Comparison of ENCODE assay signal across 9 mouse cellular contexts in genomic region chr6:90711476-90712035, GRCm38 (mm10).
DNase-seq lines count a peak whose midpoint lies in the region; ATAC-seq and TF ChIP-seq lines count a peak whose summit lies in the region.
"Had no signal": no experiment of that assay in that cellular context is flagged by ENCODE, and none has a peak within 500 bp of the region (broad histone marks: within the 10 kb centered on the region; RNA-seq: fewer than 3 reads in every experiment).

No protein-coding gene starts in this region.

- H3K4me1 ChIP-seq in cortical plate, adult 2 months (ENCODE audit: control insufficient read depth, insufficient read depth, low read length), result peaks cover 22% of the 10 kb centered on the region
- H3K4me1 ChIP-seq in intestine, embryonic 14.5 days (replicated peaks; ENCODE audit: control insufficient read depth, insufficient read depth, low read length), result peaks cover 47% of the 10 kb centered on the region
- peaks cover 88% of the 10 kb centered on the region for H3K4me1 ChIP-seq in neural tube, embryonic 13.5 days (replicated peaks)

- H3K9ac ChIP-seq in intestine, embryonic 14.5 days (ENCODE audit: low read length), result no peak overlapping the region
- peak overlapping the region; percentile 19 for H3K9ac ChIP-seq in neural tube, embryonic 13.5 days

- no peaks in the 10 kb centered on the region for H3K36me3 ChIP-seq in intestine, embryonic 14.5 days (ENCODE audit: control insufficient read depth, insufficient read depth, low read length)
- no peaks in the 10 kb centered on the region for H3K36me3 ChIP-seq in neural tube, embryonic 13.5 days

- peak in 1 of 2 experiments; percentile 55 for DNase-seq in layer of hippocampus, adult 2 months (ENCODE audit: low spot score in 2 of 2)
- no peak for DNase-seq in layer of hippocampus, adult 11-12 months (ENCODE audit: low spot score)
- no peak for DNase-seq in intestine, embryonic 14.5 days (ENCODE audit: low spot score)
- DNase-seq in ovary, postnatal 14 days (ENCODE audit: low spot score), result no peak
- no peak for DNase-seq in right cerebral cortex, postnatal 36 days (ENCODE audit: low spot score in 2 of 2)
- DNase-seq in layer of hippocampus, postnatal 25 days (ENCODE audit: extremely low spot score in 1 of 2, low spot score in 1 of 2), result no peak

- TF ChIP-seq CTCF in layer of hippocampus, adult 2 months (conservative IDR thresholded peaks at IDR 0.05), result no peak
- no peak for TF ChIP-seq CTCF in cortical plate, adult 2 months (IDR thresholded peaks at IDR 0.05; ENCODE audit: extremely low read depth, insufficient read depth, low read length)

- WGBS in intestine, embryonic 14.5 days, result 53% methylated on average over 12 of the region's 12 CpGs
- 18% methylated on average over 12 of the region's 12 CpGs for WGBS in neural tube, embryonic 13.5 days

- no peak overlapping the region for H3K4me3 ChIP-seq in layer of hippocampus, adult 2 months
- H3K4me3 ChIP-seq in cortical plate, adult 2 months (ENCODE audit: insufficient read depth, low read length), result no peak overlapping the region
- no peak overlapping the region for H3K4me3 ChIP-seq in intestine, embryonic 14.5 days (ENCODE audit: low read depth, low read length)
- H3K4me3 ChIP-seq in neural tube, embryonic 13.5 days, result no peak overlapping the region

- ATAC-seq in intestine, embryonic 14.5 days (replicated peaks; ENCODE audit: low FRiP score, low TSS enrichment, low read depth), result no peak
- ATAC-seq in neural tube, embryonic 13.5 days (ENCODE audit: low read depth), result no peak
- ATAC-seq: Patski had no signal

- peak overlapping the region; percentile 71 for H3K27ac ChIP-seq in layer of hippocampus, adult 2 months
- H3K27ac ChIP-seq in cortical plate, adult 2 months (ENCODE audit: insufficient read depth, low read length), result 0 out of 2 replicates have a peak overlapping the region, but pooled peaks have one; percentile 7
- H3K27ac ChIP-seq in intestine, embryonic 14.5 days (ENCODE audit: low read depth), result peak overlapping the region; percentile 18; the same call in 1 of the 2 replicates
- peak overlapping the region; percentile 83 for H3K27ac ChIP-seq in neural tube, embryonic 13.5 days (replicated peaks)

- no peaks in the 10 kb centered on the region for H3K27me3 ChIP-seq in intestine, embryonic 14.5 days (replicated peaks; ENCODE audit: control insufficient read depth, insufficient read depth, low read length)
- no peaks in the 10 kb centered on the region for H3K27me3 ChIP-seq in neural tube, embryonic 13.5 days
- H3K27me3 ChIP-seq: Patski had no signal

- no peaks in the 10 kb centered on the region for H3K9me3 ChIP-seq in intestine, embryonic 14.5 days (ENCODE audit: control insufficient read depth, low read length)
- no peaks in the 10 kb centered on the region for H3K9me3 ChIP-seq in neural tube, embryonic 13.5 days

- TF ChIP-seq POLR2A in cortical plate, adult 2 months (IDR thresholded peaks at IDR 0.05; ENCODE audit: extremely low read depth, insufficient read depth, low read length), result no peak

- H3K4me2 ChIP-seq in intestine, embryonic 14.5 days (ENCODE audit: low read length), result no peak overlapping the region
- peak overlapping the region; percentile 7; the same call in 1 of the 2 replicates for H3K4me2 ChIP-seq in neural tube, embryonic 13.5 days

Comparison
In these comparisons a context has a peak if more than half of its experiments do, and no peak if none do; other contexts are left out.
1. H3K27ac ChIP-seq: peak in every context shown above with its lines; median percentile 83 in neural tube, embryonic 13.5 days; 71 in layer of hippocampus, adult 2 months; 18 in intestine, embryonic 14.5 days; 7 in cortical plate, adult 2 months.